Mouse (Mus musculus) urinary bladder, postnatal 25 days (tissue): Measurements from ENCODE around the gene Slc25a34.

Source experiments
- DNase-seq: peaks from one replicate; pipeline ENCODE4 v3.0.0; 2022; ENCODE audit warnings: low spot score

Gene Slc25a34

GRCm38 (mm10) chr4:141643118-141643855 is 19.7 kb upstream of the Slc25a34 start:
- no peak for DNase-seq

- no peak for DNase-seq
Measured at GRCm38 (mm10) chr4:141641961-141642811, 18.6 kb upstream of the Slc25a34 start.

- no peak for DNase-seq
Measured at GRCm38 (mm10) chr4:141641353-141641771, 17.7 kb upstream of the Slc25a34 start.

- DNase-seq, result no peak
Measured at GRCm38 (mm10) chr4:141639474-141639873, 15.9 kb upstream of the Slc25a34 start.

- no peak for DNase-seq
Measured at GRCm38 (mm10) chr4:141636693-141637092, 13.1 kb upstream of the Slc25a34 start.

- DNase-seq, result no peak
Measured at GRCm38 (mm10) chr4:141635991-141636390, 12.4 kb upstream of the Slc25a34 start.

- no peak for DNase-seq
Measured at GRCm38 (mm10) chr4:141632111-141632873, 8.7 kb upstream of the Slc25a34 start.

GRCm38 (mm10) chr4:141631250-141631649 is 7.6 kb upstream of the Slc25a34 start:
- DNase-seq, result no peak

GRCm38 (mm10) chr4:141630021-141630420 is 6.4 kb upstream of the Slc25a34 start:
- DNase-seq, result no peak

- no peak for DNase-seq
Measured at GRCm38 (mm10) chr4:141628661-141629060, 5.0 kb upstream of the Slc25a34 start.

GRCm38 (mm10) chr4:141627502-141627901 is 3.9 kb upstream of the Slc25a34 start:
- no peak for DNase-seq

GRCm38 (mm10) chr4:141625774-141626550 is 2.3 kb upstream of the Slc25a34 start:
- DNase-seq, result no peak

- DNase-seq, result no peak
Measured at GRCm38 (mm10) chr4:141624983-141625773, 1.6 kb upstream of the Slc25a34 start.

GRCm38 (mm10) chr4:141624134-141624533 is 513 bp upstream of the Slc25a34 start:
- no peak for DNase-seq

- no peak for DNase-seq
Measured at GRCm38 (mm10) chr4:141623037-141623436, 584 bp downstream of the Slc25a34 start.

- DNase-seq, result no peak
Measured at GRCm38 (mm10) chr4:141622580-141622979, 1.0 kb downstream of the Slc25a34 start.

- DNase-seq, result no peak
Measured at GRCm38 (mm10) chr4:141622091-141622490, 1.5 kb downstream of the Slc25a34 start.

GRCm38 (mm10) chr4:141621297-141621696 is 2.3 kb downstream of the Slc25a34 start:
- no peak for DNase-seq

- no peak for DNase-seq
Measured at GRCm38 (mm10) chr4:141619299-141619883, 4.2 kb downstream of the Slc25a34 start.

GRCm38 (mm10) chr4:141618565-141619243 is 4.9 kb downstream of the Slc25a34 start, which contains the start of gene Tmem82:
Gene Tmem82 (minus strand): TSS chr4:141618633.
- peak; percentile 56 for DNase-seq
